Mouse (Mus musculus): ENCODE data around the gene Slc27a5. TPM values are rescaled to one million over a fixed set of nuclear protein-coding genes. Genes with fewer than 3 reads are reported as not detected.

The Slc27a5 gene
- polyA plus RNA-seq, 1 experiment from 2014 or later: not detected

DNA sequence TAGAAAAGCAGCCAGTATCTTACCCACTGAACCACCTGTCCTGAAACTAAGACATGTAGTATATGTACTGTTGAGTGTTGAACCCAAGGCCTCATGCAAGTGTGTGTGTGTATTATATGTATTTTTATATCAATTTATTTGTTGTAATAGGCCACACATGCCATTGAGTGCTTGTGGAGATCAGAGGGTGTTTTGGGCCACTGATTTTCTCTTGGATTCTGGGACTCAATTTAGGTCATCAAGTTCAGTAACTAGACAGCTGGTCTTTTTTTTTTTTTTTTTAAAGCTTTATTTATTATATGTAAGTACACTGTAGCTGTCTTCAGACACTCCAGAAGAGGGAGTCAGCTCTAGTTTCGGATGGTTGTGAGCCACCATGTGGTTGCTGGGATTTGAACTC, 17.2 kb upstream of the Slc27a5 start:
- Histone ChIP-seq H3K9me3 (ENCODE audit: control insufficient read depth, low read depth, low read length) (no peaks in the 10 kb centered on the region), H3K27me3 (ENCODE audit: control insufficient read depth, insufficient read depth, low read length) (no peaks in the 10 kb centered on the region), H3K4me1 (ENCODE audit: control insufficient read depth, insufficient read depth, low read length) (peaks cover 4% of the 10 kb centered on the region; the same call in 1 of the 2 replicates), H3K9ac (replicated peaks; ENCODE audit: low read depth, low read length) (no peak overlapping the region), H3K36me3 (ENCODE audit: control insufficient read depth, insufficient read depth, low read length) (no peaks in the 10 kb centered on the region), H3K4me2 (replicated peaks; ENCODE audit: low read depth, low read length) (no peak overlapping the region), H3K4me3 (ENCODE audit: low read depth, low read length) (no peak overlapping the region), H3K27ac (ENCODE audit: low read length) (no peak overlapping the region)
- 88% methylated on average over 1 of the region's 1 CpGs for WGBS
- no peak for ATAC-seq (ENCODE audit: insufficient number of reproducible peaks, insufficient read depth, low FRiP score, low read depth)

DNA sequence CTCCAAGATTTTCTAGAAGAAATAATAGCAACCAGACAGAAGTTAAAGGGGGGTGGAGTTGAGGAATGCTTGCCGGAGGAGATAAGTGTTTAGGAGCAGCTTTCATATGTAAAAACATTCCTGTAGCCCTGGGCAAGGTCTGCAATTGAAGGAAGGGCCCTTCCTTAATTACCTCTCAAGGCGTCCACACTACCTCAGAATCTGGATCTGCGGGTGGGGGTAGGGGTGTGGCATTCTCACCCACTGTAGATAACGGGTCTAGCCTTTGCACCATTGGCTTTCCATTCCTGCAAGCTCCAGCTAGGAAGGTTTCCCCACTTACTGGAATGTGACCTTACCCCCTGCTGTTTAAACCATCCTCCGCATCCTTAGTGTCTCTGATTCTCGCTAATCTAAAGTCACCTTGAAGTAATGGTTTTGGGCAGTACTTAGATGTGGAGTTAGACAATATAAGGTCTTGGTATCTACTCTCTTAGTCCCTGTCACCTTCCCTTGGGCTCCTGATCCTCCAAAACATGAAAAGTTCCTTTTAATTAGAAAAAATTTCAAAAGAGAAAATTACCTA, 16.4 kb upstream of the Slc27a5 start:
- H3K27ac ChIP-seq (ENCODE audit: low read length): no peak overlapping the region
- no peaks in the 10 kb centered on the region for H3K36me3 ChIP-seq (ENCODE audit: control insufficient read depth, insufficient read depth, low read length)
- no peak overlapping the region for H3K4me2 ChIP-seq (replicated peaks; ENCODE audit: low read depth, low read length)
- no peaks in the 10 kb centered on the region for H3K9me3 ChIP-seq (ENCODE audit: control insufficient read depth, low read depth, low read length)
- no peak overlapping the region for H3K9ac ChIP-seq (replicated peaks; ENCODE audit: low read depth, low read length)
- WGBS: 37% methylated on average over 6 of the region's 6 CpGs
- H3K4me3 ChIP-seq (ENCODE audit: low read depth, low read length): no peak overlapping the region
- H3K27me3 ChIP-seq (ENCODE audit: control insufficient read depth, insufficient read depth, low read length): no peaks in the 10 kb centered on the region
- H3K4me1 ChIP-seq (ENCODE audit: control insufficient read depth, insufficient read depth, low read length): peaks cover 4% of the 10 kb centered on the region; the same call in 1 of the 2 replicates
- ATAC-seq (ENCODE audit: insufficient number of reproducible peaks, insufficient read depth, low FRiP score, low read depth): no peak

- no peak overlapping the region for H3K9ac ChIP-seq (replicated peaks; ENCODE audit: low read depth, low read length)
- no peaks in the 10 kb centered on the region for H3K36me3 ChIP-seq (ENCODE audit: control insufficient read depth, insufficient read depth, low read length)
- no peaks in the 10 kb centered on the region for H3K9me3 ChIP-seq (ENCODE audit: control insufficient read depth, low read depth, low read length)
- WGBS: 71% methylated on average over 4 of the region's 4 CpGs
- no peak overlapping the region for H3K4me2 ChIP-seq (replicated peaks; ENCODE audit: low read depth, low read length)
- no peak overlapping the region for H3K4me3 ChIP-seq (ENCODE audit: low read depth, low read length)
- peaks cover 4% of the 10 kb centered on the region; the same call in 1 of the 2 replicates for H3K4me1 ChIP-seq (ENCODE audit: control insufficient read depth, insufficient read depth, low read length)
- no peaks in the 10 kb centered on the region for H3K27me3 ChIP-seq (ENCODE audit: control insufficient read depth, insufficient read depth, low read length)
- no peak overlapping the region for H3K27ac ChIP-seq (ENCODE audit: low read length)
- no peak for ATAC-seq (ENCODE audit: insufficient number of reproducible peaks, insufficient read depth, low FRiP score, low read depth)
Observed at GRCm38 (mm10) chr7:13013671-13014070, 15.7 kb upstream of the Slc27a5 start.

- Histone ChIP-seq H3K27me3 (ENCODE audit: control insufficient read depth, insufficient read depth, low read length) (no peaks in the 10 kb centered on the region), H3K27ac (ENCODE audit: low read length) (peak within 1 kb of the TSS; percentile 89), H3K9me3 (ENCODE audit: control insufficient read depth, low read depth, low read length) (no peaks in the 10 kb centered on the region), H3K4me1 (ENCODE audit: control insufficient read depth, insufficient read depth, low read length) (peaks cover 8% of the 10 kb centered on the region; the same call in 1 of the 2 replicates), H3K4me3 (ENCODE audit: low read depth, low read length) (peak within 1 kb of the TSS; percentile 49), H3K36me3 (ENCODE audit: control insufficient read depth, insufficient read depth, low read length) (peaks cover 25% of the 10 kb centered on the region), H3K4me2 (replicated peaks; ENCODE audit: low read depth, low read length) (peak within 1 kb of the TSS; percentile 69), H3K9ac (replicated peaks; ENCODE audit: low read depth, low read length) (peak within 1 kb of the TSS; percentile 57)
- WGBS: 12% methylated on average over 26 of the region's 26 CpGs
- ATAC-seq (ENCODE audit: insufficient number of reproducible peaks, insufficient read depth, low FRiP score, low read depth): no peak
Observed at GRCm38 (mm10) chr7:13010005-13010908, 12.3 kb upstream of the Slc27a5 start, which contains the start of gene Zbtb45. Gene Zbtb45 (minus strand): TSS chr7:13010034.

GRCm38 (mm10) chr7:13009143-13010004, 11.4 kb upstream of the Slc27a5 start:
- H3K27ac ChIP-seq (ENCODE audit: low read length): peak overlapping the region; percentile 89
- 0% methylated on average over 42 of the region's 42 CpGs for WGBS
- no peaks in the 10 kb centered on the region for H3K27me3 ChIP-seq (ENCODE audit: control insufficient read depth, insufficient read depth, low read length)
- peak overlapping the region; percentile 49 for H3K4me3 ChIP-seq (ENCODE audit: low read depth, low read length)
- H3K4me2 ChIP-seq (replicated peaks; ENCODE audit: low read depth, low read length): peak overlapping the region; percentile 69
- peaks cover 8% of the 10 kb centered on the region; the same call in 1 of the 2 replicates for H3K4me1 ChIP-seq (ENCODE audit: control insufficient read depth, insufficient read depth, low read length)
- no peaks in the 10 kb centered on the region for H3K9me3 ChIP-seq (ENCODE audit: control insufficient read depth, low read depth, low read length)
- H3K36me3 ChIP-seq (ENCODE audit: control insufficient read depth, insufficient read depth, low read length): peaks cover 25% of the 10 kb centered on the region
- peak; percentile 85 for ATAC-seq (ENCODE audit: insufficient number of reproducible peaks, insufficient read depth, low FRiP score, low read depth)
- peak overlapping the region; percentile 57 for H3K9ac ChIP-seq (replicated peaks; ENCODE audit: low read depth, low read length)

DNA sequence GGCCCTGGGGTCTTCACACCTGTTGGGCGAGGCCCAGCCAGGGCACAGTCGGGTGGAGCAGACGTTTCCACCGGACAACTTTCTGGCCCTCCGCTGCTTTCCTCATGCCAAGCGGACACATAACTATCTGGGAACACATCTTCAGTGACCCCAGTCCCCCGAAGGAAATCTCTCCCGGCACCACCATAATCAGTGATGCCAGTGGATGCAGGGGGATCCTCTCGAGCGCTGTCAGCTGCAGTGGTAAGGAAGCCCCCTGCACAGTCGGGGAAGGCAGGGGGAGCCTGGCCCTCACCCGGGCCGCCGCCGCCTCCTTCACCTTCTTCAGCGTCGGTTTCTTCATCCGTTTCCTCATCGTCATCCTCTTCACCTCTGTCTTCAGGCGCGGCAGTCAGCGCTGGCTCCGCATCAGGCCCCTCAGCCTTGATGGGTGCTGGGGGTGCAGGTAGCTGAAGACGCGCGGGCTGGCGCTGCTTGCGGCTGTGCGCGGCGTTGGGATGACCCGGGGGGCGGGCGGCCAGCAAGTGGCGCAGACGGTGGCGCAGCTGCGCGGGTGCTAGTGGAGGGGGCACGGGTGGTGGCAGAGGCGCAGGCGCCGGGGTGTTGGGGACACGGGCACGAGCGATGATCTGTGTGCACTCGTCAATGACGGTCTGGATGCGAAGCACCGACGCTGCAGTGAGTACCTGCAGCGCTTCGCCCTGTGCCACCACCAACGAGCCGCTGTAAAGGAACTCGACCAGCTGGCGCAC, 9.5 kb upstream of the Slc27a5 start:
- 47% methylated on average over 56 of the region's 57 CpGs for WGBS

DNA sequence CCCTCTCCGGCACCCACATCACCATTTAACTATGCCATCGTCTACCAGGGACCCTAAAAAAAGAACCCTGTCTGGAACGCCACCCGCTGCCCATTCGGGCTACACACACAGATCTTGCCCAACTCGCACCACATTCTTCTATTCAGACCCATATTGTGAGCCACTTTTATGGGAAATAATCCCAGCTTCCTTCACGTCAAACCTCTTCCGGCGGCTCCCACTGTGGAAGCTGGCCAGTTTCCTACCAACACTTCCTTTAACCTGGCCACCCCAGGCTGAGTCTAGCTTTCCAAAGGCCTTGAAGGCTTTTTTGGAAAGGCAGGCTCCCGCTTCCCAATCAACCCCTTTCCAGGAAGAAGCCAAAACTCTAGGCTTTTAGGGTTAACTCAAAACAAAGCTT, 8.5 kb upstream of the Slc27a5 start:
- Histone ChIP-seq H3K4me3 (ENCODE audit: low read depth, low read length) (no peak overlapping the region), H3K4me1 (ENCODE audit: control insufficient read depth, insufficient read depth, low read length) (peaks cover 8% of the 10 kb centered on the region; the same call in 1 of the 2 replicates), H3K27ac (ENCODE audit: low read length) (no peak overlapping the region), H3K9me3 (ENCODE audit: control insufficient read depth, low read depth, low read length) (no peaks in the 10 kb centered on the region), H3K27me3 (ENCODE audit: control insufficient read depth, insufficient read depth, low read length) (no peaks in the 10 kb centered on the region), H3K36me3 (ENCODE audit: control insufficient read depth, insufficient read depth, low read length) (peaks cover 25% of the 10 kb centered on the region), H3K4me2 (replicated peaks; ENCODE audit: low read depth, low read length) (no peak overlapping the region), H3K9ac (replicated peaks; ENCODE audit: low read depth, low read length) (no peak overlapping the region)
- ATAC-seq (ENCODE audit: insufficient number of reproducible peaks, insufficient read depth, low FRiP score, low read depth): no peak
- WGBS: 85% methylated on average over 10 of the region's 10 CpGs

More for the DNA sequence above, 9.5 kb upstream of the Slc27a5 start:
- Histone ChIP-seq H3K4me3 (ENCODE audit: low read depth, low read length) (no peak overlapping the region), H3K4me1 (ENCODE audit: control insufficient read depth, insufficient read depth, low read length) (peaks cover 8% of the 10 kb centered on the region; the same call in 1 of the 2 replicates), H3K9ac (replicated peaks; ENCODE audit: low read depth, low read length) (no peak overlapping the region), H3K27ac (ENCODE audit: low read length) (no peak overlapping the region), H3K9me3 (ENCODE audit: control insufficient read depth, low read depth, low read length) (no peaks in the 10 kb centered on the region), H3K4me2 (replicated peaks; ENCODE audit: low read depth, low read length) (no peak overlapping the region), H3K27me3 (ENCODE audit: control insufficient read depth, insufficient read depth, low read length) (no peaks in the 10 kb centered on the region), H3K36me3 (ENCODE audit: control insufficient read depth, insufficient read depth, low read length) (peaks cover 25% of the 10 kb centered on the region)
- ATAC-seq (ENCODE audit: insufficient number of reproducible peaks, insufficient read depth, low FRiP score, low read depth): no peak
